Mouse (Mus musculus): Measurements from ENCODE around the gene Cnksr1. TPM values are rescaled to one million over a fixed set of nuclear protein-coding genes. Genes with fewer than 3 reads are reported as not detected.

The Cnksr1 gene
- total RNA-seq, 2 experiments from 2014 or later, result 22.8 to 32.8 TPM

DNA sequence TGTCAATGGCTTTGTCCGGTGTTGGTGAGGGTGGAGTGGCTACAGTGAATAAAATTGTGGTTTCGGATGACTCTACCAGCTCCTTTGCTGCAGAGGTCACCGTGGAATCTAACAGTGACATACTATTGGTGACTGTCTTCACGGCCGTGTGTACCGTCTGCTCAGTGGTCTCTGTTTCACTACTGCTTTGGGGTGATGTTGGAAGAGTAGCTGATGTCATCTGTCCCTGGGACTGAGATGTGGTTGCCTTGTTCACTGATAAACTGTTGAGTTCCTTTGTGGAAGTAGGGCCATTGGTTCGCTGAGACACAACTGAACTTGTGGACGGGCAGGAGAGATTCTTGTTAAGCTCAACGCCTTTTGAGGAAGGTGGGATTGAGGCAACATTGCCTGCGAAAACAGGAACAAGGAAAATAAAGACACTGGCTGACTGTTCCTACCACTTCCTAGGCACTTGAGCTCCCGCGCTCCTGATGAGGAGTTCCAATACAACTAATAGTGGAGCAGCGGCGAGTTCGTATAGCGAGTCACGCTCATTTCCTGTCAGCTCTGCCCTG lies 34.8 kb downstream of the Cnksr1 start:
- no peak for DNase-seq

DNA sequence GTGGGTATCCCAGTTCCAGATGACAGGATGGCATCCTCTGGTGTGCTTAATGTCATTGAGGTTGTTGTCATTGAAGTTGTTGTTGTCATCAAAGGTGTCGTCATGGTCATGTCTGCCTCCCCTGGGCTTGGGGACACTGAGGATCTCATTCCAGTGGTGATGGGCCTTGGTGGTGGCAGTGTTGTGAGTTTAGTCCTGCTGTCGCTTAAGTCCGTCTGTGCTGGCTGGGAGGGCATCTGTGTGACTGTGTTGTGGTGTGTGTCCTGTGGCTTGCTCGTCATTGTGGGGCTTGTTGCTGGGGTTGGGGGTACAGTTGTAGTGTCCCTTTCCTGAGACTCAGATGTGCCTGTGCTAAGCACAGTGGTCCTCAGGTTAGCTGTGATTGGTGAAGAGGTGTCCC lies 35.3 kb downstream of the Cnksr1 start, which contains the start of gene Gm7534:
TSS of gene Gm7534 (minus strand) at position 101 of the 400 bp plus-strand sequence.
- DNase-seq, result no peak

DNA sequence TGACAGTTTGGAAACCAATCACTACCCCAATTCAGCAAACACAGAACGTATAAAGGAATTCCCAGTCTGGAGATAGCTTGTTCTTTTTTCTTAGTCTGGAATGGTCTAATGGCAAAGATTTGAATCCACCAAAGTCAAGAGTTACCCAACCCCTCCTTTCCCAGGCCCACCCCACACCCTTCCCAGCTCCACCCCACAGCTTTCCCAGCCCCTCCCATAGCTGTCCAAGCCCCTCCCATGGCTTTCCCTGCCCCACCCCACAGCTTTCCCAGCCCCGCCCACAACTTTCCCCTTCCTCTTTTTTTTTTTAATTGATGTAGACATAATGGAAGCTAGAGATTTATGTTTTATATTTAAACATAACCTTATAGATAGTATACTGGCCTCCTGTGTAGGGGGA lies 38.8 kb downstream of the Cnksr1 start:
- DNase-seq, result no peak

- DNase-seq, result no peak
Observed at GRCm38 (mm10) chr4:134186268-134186667, 51.9 kb downstream of the Cnksr1 start.

DNA sequence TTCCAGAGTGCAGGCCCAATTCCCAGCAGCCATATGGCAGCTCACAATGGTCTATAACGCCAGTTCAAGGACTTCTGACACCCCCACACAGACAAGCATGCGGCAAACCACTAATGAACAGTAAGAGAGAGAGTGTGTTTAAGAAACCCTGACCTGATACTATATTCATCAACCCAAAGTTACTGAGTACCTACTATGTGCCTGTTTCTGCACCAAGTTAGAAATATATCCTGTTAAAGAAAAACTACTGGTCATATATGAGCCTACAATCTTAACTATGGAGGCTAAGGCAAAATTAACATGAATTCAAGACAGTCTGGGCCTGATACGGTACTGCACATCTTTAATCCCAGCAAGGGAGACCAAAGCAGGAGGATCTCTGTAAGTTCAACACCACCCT lies 52.6 kb downstream of the Cnksr1 start:
- DNase-seq, result no peak

DNA sequence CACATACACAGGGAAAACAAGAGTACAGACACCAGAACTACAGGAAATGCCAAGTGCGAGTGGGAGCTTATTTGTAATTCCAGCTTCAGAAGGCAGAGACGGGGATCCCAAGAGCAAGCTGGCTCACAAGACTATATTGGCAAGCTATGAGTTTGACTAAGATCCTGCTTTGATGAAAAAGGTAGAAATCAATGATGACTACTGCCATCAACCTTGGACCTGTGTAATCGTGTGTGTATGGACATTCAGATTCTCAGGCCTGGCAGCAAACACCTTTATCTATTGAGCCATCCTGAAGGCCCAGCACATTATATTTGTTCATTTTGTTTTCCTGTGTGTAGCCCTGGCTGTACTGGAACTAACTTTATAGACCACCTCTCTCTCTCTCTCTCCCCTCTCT lies 54.5 kb downstream of the Cnksr1 start:
- DNase-seq, result no peak

GRCm38 (mm10) chr4:134181825-134182224 lies 56.4 kb downstream of the Cnksr1 start:
- DNase-seq, result no peak

GRCm38 (mm10) chr4:134181112-134181511 lies 57.1 kb downstream of the Cnksr1 start:
- no peak for DNase-seq

Other genes starting within 250 kb of the Cnksr1 start
- 1 to 10 TPM; 9.5 TPM for gene Dhdds, start 237.5 kb downstream of the Cnksr1 start, total RNA-seq (2021)
- gene Lin28a, start 219.6 kb downstream of the Cnksr1 start, total RNA-seq (2021), result under 1 TPM; 0.24 to 0.49 TPM
- gene Zfp683, start 184.6 kb downstream of the Cnksr1 start, total RNA-seq (2021), result not detected
- not detected for gene Crybg2, start 177.6 kb downstream of the Cnksr1 start, total RNA-seq (2021)
- 1 to 10 TPM in 1 of 2 experiments, under 1 TPM in 1; 0.61 to 1.2 TPM for gene Cd52, start 143.3 kb downstream of the Cnksr1 start, total RNA-seq (2021)
- 1 to 10 TPM; 1.0 to 1.3 TPM for gene Ubxn11, start 135.8 kb downstream of the Cnksr1 start, total RNA-seq (2021)
- gene Sh3bgrl3, start 109.6 kb downstream of the Cnksr1 start, total RNA-seq (2021), result 10 to 100 TPM; 19.1 to 26.6 TPM
- gene Cep85, start 51.3 kb downstream of the Cnksr1 start, total RNA-seq (2021), result 10 to 100 TPM; 38.9 to 63.2 TPM
- gene Gm7534, start 35.4 kb downstream of the Cnksr1 start, total RNA-seq (2021), result not detected
- gene Catsper4, start 11.0 kb downstream of the Cnksr1 start, total RNA-seq (2021), result 1 to 10 TPM; 1.2 to 1.4 TPM
- not detected for gene E130218I03Rik, start 5.3 kb upstream of the Cnksr1 start, total RNA-seq (2021)
- gene Zfp593, start 7.2 kb upstream of the Cnksr1 start, total RNA-seq (2021), result 1 to 10 TPM; 3.3 to 4.4 TPM
- gene Gm30191, start 8.5 kb upstream of the Cnksr1 start, total RNA-seq (2021), result not detected
- gene Grrp1, start 15.7 kb upstream of the Cnksr1 start, total RNA-seq (2021), result 1 to 10 TPM; 3.4 TPM
- gene Pdik1l, start 49.5 kb upstream of the Cnksr1 start, total RNA-seq (2021), result 1 to 10 TPM; 2.3 to 3.8 TPM
- 100 to 1,000 TPM; 113 to 253 TPM for gene Trim63, start 76.7 kb upstream of the Cnksr1 start, total RNA-seq (2021)
- gene Slc30a2, start 104.8 kb upstream of the Cnksr1 start, total RNA-seq (2021), result 1 to 10 TPM; 1.4 to 7.2 TPM
- gene Extl1, start 145.5 kb upstream of the Cnksr1 start, total RNA-seq (2021), result 10 to 100 TPM; 25.5 to 29.2 TPM
- 1 to 10 TPM; 3.2 TPM for gene Pafah2, start 157.9 kb upstream of the Cnksr1 start, total RNA-seq (2021)
- gene Stmn1, start 229.9 kb upstream of the Cnksr1 start, total RNA-seq (2021), result 10 to 100 TPM in 1 of 2 experiments, 1 to 10 TPM in 1; 6.9 to 10.6 TPM